Mouse (Mus musculus) mouse embryonic stem cell (cell line): ENCODE measurements around the gene Phlda2.

ENCODE experiments used
- in situ Hi-C, 2 experiments: fragments of 300-500 bp; cut with MboI; formaldehyde crosslinking; loops; 1 replicate in 1 of 2; 3 replicates in 1 of 2; pipeline ENCODE4 v1.14.3; 2019 to 2020; ENCODE audit warnings: low sequenced_read_pairs in 2 of 2, low pct_unique_long_range_greater_than_20kb in 1 of 2, mixed read lengths in 1 of 2; ENCODE audit not compliant: unreplicated experiment in 1 of 2

Phlda2 gene

GRCm38 (mm10) chr7:143506271-143506670, 3.3 kb upstream of the Phlda2 start:
- in situ Hi-C loops: no loop called here

DNA sequence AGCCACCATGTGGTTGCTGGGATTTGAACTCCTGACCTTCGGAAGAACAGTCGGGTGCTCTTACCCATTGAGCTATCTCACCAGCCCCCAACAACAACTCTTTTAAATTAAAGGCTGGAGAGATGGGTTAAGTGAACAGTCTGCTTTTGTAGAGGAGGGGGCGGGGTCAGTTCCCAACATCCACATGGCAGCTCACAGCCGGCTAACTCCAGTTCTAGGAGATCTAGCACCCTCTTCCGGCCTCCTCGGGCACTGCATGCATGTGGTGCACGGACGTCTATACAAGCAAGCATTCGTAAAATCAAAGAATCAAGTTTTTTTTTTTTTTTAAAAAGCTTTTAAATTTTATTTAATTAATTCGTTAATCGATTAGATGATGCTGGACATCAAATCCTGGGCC, 2.9 kb upstream of the Phlda2 start:
- in situ Hi-C loops: no loop called here

DNA sequence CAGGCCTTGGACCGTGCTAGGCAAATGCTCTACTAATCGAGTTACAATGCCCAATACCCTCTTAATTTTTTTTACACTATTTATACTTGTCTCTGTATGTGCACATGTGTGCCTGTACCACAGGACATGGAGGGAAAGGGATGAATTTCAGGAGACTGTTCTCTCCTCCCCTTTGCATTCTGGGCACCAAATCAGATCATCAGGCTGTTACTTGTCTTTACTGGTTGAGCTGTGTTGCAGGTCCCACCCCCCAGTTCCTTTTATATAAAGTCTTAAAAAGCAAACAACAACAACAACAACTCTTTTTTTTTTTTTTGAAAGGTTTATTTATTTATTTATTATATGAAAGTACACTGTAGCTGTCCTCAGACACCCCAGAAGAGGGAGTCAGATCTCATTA, 2.5 kb upstream of the Phlda2 start:
- in situ Hi-C loops: no loop called here

GRCm38 (mm10) chr7:143503926-143504325, 976 bp upstream of the Phlda2 start:
- in situ Hi-C loops: no loop called here

GRCm38 (mm10) chr7:143501643-143502417, 1.1 kb downstream of the Phlda2 start:
- in situ Hi-C loops: no loop called here

DNA sequence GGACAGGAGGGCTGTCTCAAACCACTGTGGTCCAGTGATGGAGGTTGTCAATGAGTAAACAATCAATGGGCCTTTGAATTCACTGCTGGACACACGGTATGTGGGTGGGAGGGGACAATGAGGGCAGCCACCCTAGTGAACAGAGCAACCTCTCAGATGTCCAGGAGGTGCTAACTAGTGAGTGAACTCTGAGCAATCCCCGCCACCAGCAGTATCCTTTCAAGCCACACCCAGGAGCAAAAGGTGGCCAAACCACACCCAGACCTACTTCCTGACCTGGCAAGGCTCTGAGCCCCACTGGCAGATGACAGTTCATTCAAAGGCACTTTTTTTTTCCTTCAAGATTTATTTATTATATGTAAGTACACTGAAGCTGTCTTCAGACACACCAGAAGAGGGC, 2.0 kb downstream of the Phlda2 start:
- in situ Hi-C loops: no loop called here

- in situ Hi-C loops: no loop called here
Measured at GRCm38 (mm10) chr7:143498584-143498983, 4.4 kb downstream of the Phlda2 start.

- in situ Hi-C loops: no loop called here
Measured at GRCm38 (mm10) chr7:143495104-143495961, 7.6 kb downstream of the Phlda2 start.

DNA sequence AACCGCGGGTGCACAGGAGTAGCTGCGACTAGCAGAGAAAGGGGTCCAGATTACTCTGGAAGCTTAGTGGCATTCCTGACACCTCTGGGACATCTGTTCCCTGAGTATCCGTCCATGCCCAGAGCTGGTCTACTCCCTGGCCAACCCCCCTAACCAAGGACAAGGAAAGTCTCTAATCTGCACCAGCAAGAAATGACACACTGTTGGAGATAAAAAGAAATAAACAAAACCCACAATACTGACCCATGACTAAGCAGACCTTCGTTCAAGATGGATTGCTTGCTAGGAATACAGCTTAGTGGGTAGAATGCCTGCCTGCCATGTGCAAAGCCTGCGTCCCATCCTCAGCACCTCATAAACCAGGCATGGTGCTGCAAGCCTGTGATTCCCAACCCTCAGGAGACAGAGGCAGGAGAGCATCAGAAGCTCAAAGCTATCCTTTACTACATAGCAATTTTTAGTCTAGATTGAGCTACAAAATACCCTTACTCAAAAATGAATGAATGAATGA, 9.3 kb downstream of the Phlda2 start:
- in situ Hi-C loops: no loop called here

GRCm38 (mm10) chr7:143489735-143490134, 13.2 kb downstream of the Phlda2 start:
- in situ Hi-C loops: no loop called here

DNA sequence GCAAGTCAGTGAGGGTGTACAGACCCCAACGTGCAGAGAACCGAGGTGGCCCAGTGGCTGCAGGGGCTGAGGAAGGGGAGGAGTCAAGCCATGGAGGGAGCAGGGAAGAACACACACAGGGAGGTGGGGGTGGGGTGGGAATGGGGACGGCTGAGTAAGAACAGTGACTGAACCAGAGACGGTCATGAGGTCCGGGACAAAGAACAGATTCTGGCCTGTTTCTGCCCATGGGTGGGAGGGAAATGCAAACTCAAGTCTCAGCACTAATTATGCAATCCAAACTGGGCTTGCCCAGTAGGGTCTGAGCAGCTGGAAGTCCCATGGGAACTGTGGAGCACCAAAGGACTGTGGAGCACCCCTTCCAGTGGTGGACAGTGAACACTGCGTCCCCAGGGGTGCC, 20.4 kb downstream of the Phlda2 start:
- in situ Hi-C loops: no loop called here

GRCm38 (mm10) chr7:143481806-143482387, 21.1 kb downstream of the Phlda2 start:
- in situ Hi-C loops: no loop called here

DNA sequence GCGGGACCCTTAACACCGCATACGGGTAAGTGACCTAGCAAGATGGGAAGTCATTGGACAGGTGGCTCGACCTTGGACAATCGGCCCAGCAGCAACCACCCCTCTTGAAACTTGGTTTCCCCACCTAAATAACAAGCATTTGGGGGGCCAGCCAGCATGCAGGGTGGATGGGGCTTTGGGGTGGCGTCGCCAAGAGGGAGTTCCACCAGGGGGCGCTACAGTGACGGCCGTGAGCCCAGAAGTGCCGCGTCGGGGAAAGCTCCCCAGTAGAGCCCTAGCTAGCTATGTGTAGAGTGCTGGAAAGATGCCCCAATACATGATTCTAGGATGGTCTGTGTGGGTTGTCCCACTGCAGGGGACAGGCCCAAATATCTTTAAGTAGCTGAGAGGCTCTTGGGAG, 22.5 kb downstream of the Phlda2 start:
- in situ Hi-C loops: no loop called here

- in situ Hi-C loops: no loop called here
Measured at GRCm38 (mm10) chr7:143477800-143478199, 25.1 kb downstream of the Phlda2 start.

GRCm38 (mm10) chr7:143476702-143477335, 26.1 kb downstream of the Phlda2 start:
- in situ Hi-C loops: no loop called here

DNA sequence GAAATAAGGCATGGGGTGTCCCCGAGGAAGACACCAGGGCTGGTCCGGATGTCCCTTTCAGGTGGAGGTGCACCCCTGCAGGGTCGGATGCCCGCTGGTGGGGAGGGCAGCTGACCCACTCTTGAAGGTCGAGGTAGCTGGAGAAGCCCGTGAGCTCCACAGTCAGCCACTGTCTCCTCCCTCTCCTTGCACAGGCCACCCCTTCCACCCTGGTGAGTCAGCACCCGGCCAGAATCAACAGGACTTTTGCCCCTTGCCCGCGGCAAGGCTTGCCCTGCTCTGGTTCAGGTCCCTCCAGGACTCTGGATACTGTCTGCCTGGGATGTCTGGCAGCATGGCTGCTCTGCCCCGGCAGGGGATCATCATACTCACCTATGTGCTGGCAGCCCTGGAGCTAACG, 27.1 kb downstream of the Phlda2 start:
- in situ Hi-C loops: no loop called here

DNA sequence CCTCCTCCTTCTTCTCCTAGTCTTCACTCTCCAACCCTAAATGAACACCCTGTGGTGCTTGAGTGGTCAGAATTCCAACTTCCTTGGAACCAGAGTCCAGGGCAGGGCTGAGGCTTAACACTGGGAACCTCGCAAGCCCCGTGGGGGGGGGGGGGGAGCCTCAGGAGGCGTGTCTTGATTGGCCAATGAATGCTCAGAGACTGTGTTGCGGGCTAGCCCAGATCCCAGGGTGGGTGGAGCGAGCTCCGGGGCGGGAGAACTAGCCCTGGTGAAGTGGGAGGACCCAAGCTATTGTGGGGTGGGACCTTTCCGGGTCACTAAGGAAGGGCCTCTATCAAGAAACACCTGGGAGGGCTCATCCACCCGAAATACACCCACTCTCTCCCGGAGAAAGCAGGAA, 28.1 kb downstream of the Phlda2 start:
- in situ Hi-C loops: no loop called here

GRCm38 (mm10) chr7:143473347-143474101, 29.4 kb downstream of the Phlda2 start, which contains the start of gene Slc22a18:
Gene Slc22a18 (plus strand): TSS chr7:143473736.
- in situ Hi-C loops: no loop called here
